Mouse (Mus musculus): ENCODE measurements at regions not wholly inside any gene's neighbourhood (a gene's known extent, or its start where the extent isn't known, plus 50 kb on each side); places are given as distances from the start of the nearest gene placed in this dataset.

GRCm38 (mm10) chr2:159481399-159482080 lies 686.9 kb downstream of the Dhx35 start:
- no peak for TF ChIP-seq CTCF (IDR thresholded peaks at IDR 0.05; ENCODE audit: extremely low read depth, insufficient read depth, low read length)
- TF ChIP-seq POLR2A (IDR thresholded peaks at IDR 0.05; ENCODE audit: extremely low read depth, insufficient read depth, low read length) = no peak

Measured in cortical plate, adult 2 months (tissue).